Mouse (Mus musculus) forebrain, embryonic 14.5 days (tissue): ENCODE data around the gene Mitd1. TPM values are rescaled to one million over a fixed set of nuclear protein-coding genes. Genes with fewer than 3 reads are reported as not detected.

Source experiments
- ATAC-seq: fragments of 200-750 bp; cut with Nextera tagmentation; 2 replicates; pipeline ENCODE4 v1.8.0; 2017; ENCODE audit warnings: mild to moderate bottlenecking, moderate library complexity
- DNase-seq: peaks from one replicate; pipeline ENCODE4 v3.0.0-alpha.2; 2015; ENCODE audit warnings: low spot score
- H3K27ac ChIP-seq: fragments of 300-500 bp; sonication (generic); 2 replicates; pipeline ENCODE4 v1.5.1; 2014; ENCODE audit warnings: low read depth, mild to moderate bottlenecking, control low read depth, low read length, moderate library complexity
- H3K27me3 ChIP-seq: fragments of 300-500 bp; sonication (generic); replicated peaks from 2 replicates; pipeline ENCODE4 v1.6.1; 2014; ENCODE audit warnings: low read length, control low read depth, mixed read lengths; ENCODE audit not compliant: control insufficient read depth, insufficient read depth
- H3K36me3 ChIP-seq: fragments of 300-500 bp; sonication (generic); 2 replicates; pipeline ENCODE4 v1.6.1; 2014; ENCODE audit warnings: low read length, control low read depth; ENCODE audit not compliant: control insufficient read depth, insufficient read depth
- H3K4me1 ChIP-seq: fragments of 300-500 bp; sonication (generic); 2 replicates; pipeline ENCODE4 v1.6.1; 2014; ENCODE audit warnings: antibody characterized with exemption, low read length, control low read depth; ENCODE audit not compliant: control insufficient read depth, insufficient read depth
- H3K4me2 ChIP-seq: fragments of 300-500 bp; sonication (generic); 2 replicates; pipeline ENCODE4 v1.6.1; 2014; ENCODE audit warnings: mild to moderate bottlenecking, control low read depth, low read length
- H3K4me3 ChIP-seq: fragments of 300-500 bp; sonication (generic); 2 replicates; pipeline ENCODE4 v1.5.1; 2014; ENCODE audit warnings: low read depth, low read length, control low read depth
- H3K9ac ChIP-seq: fragments of 300-500 bp; sonication (generic); 2 replicates; pipeline ENCODE4 v1.6.1; 2014; ENCODE audit warnings: mild to moderate bottlenecking, low read length, control low read depth, moderate library complexity
- H3K9me3 ChIP-seq: fragments of 300-500 bp; sonication (generic); replicated peaks from 2 replicates; pipeline ENCODE4 v1.6.1; 2016; ENCODE audit warnings: low read length, control low read depth, mixed read lengths; ENCODE audit not compliant: control insufficient read depth
- WGBS: fragments of 180-500 bp; shearing (Covaris S2); extraction: QIAGEN DNeasy Blood & Tissue Kit; methylation state at CpG from one replicate; pipeline ENCODE4 v1.1.7; 2014; 5-methylcytosine and 5-hydroxymethylcytosine counted together
- polyA plus RNA-seq: library from polyadenylated mRNA; unstranded; fragments of >200 nt; fragmentation: Nextera tagmentation; extraction: Ambion mirVana; gene quantifications from 2 replicates; pipeline ENCODE4 v1.2.1, GENCODE M21; 2014

Gene Mitd1
- polyA plus RNA-seq, 1 experiment from 2014 or later = 15.3 TPM

DNA sequence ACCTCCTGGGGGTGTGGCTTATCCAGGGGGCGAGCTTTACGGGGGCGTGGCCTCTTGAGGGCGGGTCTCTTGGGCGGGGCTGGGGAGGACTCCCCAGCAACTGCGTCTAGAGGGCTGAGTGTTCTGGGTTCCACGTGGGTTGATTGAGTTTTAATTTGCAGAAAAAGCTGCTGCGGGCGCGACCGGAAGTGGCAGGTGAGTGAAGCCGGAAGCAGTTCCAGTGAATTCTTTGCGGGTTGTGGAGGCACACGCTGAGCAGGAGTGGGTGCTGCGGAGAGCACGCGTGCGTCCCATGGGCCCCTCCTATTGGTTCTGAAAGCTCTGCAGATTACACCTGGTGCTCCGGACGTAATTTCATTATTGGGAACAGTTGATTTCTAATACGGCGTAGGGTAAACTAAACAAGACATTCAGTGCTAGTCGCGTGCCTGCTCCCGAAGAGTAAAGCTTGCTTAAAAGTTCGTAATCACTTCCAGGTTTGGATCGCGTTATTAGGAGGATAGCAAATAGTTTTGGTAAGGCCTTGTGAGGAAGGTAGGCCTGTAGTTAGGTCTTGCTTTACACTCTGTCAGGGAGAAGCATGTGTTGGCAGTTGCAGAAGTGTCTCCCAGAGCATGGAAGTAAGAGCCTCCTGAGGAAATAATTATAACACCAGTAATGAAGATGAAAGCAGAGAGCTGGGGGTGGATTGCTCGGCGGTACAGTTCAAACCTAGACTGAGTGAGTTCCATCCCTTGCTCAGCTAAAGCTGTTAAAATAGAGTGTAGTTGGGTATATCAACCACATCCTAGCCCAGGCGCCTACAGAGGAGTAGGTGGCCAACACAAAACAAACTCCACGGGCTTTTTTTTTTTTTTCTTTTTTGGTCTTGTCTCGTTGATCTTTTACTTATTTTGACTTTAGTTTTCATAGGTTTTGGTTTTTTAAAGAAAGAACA lies 17.8 kb downstream of the Mitd1 start:
- H3K9me3 ChIP-seq = 0 out of 2 replicates have a peak, but pooled peaks cover 3% of the 10 kb centered on the region
- H3K4me3 ChIP-seq = peak overlapping the region; percentile 41
- peak overlapping the region; percentile 53; the same call in 1 of the 2 replicates for H3K27ac ChIP-seq
- peak overlapping the region; percentile 71 for H3K4me2 ChIP-seq
- 6% methylated on average over 33 of the region's 33 CpGs for WGBS
- peaks cover 5% of the 10 kb centered on the region; the same call in 1 of the 2 replicates for H3K4me1 ChIP-seq
- DNase-seq = peak; percentile 87
- peak overlapping the region; percentile 59 for H3K9ac ChIP-seq
- ATAC-seq = peak; percentile 92
- H3K27me3 ChIP-seq = no peaks in the 10 kb centered on the region
- peaks cover 21% of the 10 kb centered on the region for H3K36me3 ChIP-seq

DNA sequence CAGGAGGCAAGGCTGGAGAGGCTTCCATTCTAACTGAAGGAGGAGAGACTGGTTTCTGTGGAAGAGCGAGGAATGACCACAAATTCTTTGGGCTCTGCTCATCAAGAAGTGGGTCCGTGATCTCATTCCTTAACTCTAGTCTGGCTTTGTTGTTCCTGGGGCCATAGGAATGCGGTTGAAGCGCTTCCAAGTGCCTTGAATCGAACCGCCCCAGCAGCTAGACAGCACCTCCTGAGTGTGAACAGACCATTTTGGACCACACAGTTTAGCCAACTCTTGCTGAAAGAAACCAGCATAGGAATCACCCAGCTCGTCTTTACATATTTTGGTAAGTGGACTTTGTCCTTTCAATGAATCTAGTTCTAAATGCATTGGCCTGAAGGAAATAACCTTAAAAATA lies 18.5 kb downstream of the Mitd1 start, which contains the start of gene Lipt1:
Gene Lipt1, plus strand, starts transcription at position 35 of the 400 bp plus-strand sequence.
- peak within 1 kb of the TSS; percentile 71 for H3K4me2 ChIP-seq
- peak; percentile 64 for ATAC-seq
- no peaks in the 10 kb centered on the region for H3K27me3 ChIP-seq
- peak within 1 kb of the TSS; percentile 53; the same call in 1 of the 2 replicates for H3K27ac ChIP-seq
- DNase-seq = no peak
- 6% methylated on average over 7 of the region's 7 CpGs for WGBS
- H3K9me3 ChIP-seq = 0 out of 2 replicates have a peak, but pooled peaks cover 3% of the 10 kb centered on the region
- H3K9ac ChIP-seq = peak within 1 kb of the TSS; percentile 59
- peak within 1 kb of the TSS; percentile 41 for H3K4me3 ChIP-seq
- H3K36me3 ChIP-seq = peaks cover 19% of the 10 kb centered on the region
- H3K4me1 ChIP-seq = peaks cover 5% of the 10 kb centered on the region; the same call in 1 of the 2 replicates

DNA sequence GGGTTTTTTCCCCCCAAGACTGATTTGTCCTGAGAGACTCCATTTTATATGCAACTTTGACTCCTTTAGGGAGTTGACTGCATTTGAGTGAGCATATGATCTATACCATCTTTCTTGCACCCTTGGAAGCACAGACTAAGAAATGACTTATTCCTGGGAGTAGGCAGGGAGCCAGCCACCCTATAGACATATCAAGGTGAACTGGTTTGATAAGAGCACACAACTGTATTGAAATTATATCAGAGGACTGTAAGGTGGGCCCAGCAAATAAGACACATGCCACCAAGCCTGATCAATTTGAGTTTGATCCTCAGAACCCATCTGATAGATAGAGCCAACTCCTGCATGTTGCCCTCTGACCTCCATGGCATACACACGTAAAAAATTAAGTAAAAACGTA lies 20.8 kb downstream of the Mitd1 start:
- Histone ChIP-seq H3K27ac (no peak overlapping the region), H3K4me1 (peaks cover 8% of the 10 kb centered on the region; the same call in 1 of the 2 replicates), H3K36me3 (no peaks in the 10 kb centered on the region), H3K9me3 (no peaks in the 10 kb centered on the region), H3K4me3 (no peak overlapping the region), H3K4me2 (no peak overlapping the region), H3K9ac (no peak overlapping the region), H3K27me3 (no peaks in the 10 kb centered on the region)
- ATAC-seq = no peak
- no peak for DNase-seq
- WGBS = 50% methylated on average over 2 of the region's 2 CpGs

DNA sequence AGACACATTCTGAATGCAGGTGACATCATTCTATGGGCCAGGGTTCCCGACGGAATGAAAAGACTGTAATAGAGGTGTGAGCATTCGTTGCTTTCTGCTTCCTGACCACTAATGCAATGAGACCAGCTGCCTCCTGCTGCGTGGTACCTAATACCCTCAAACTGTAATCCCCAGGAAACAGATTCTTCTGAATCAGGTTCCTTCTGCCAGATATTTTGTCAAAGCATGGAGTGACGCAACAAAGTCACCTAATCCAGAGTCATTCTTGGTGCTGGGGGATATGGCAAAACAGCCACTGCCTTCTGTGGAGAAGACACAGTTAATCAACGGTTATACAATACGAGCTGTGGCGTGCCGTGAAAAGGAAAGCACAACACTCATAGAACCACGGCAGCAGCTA lies 21.6 kb downstream of the Mitd1 start:
- 59% methylated on average over 10 of the region's 10 CpGs for WGBS
- Histone ChIP-seq H3K4me3 (no peak overlapping the region), H3K27ac (no peak overlapping the region), H3K4me2 (no peak overlapping the region), H3K27me3 (no peaks in the 10 kb centered on the region), H3K4me1 (peaks cover 8% of the 10 kb centered on the region; the same call in 1 of the 2 replicates), H3K9me3 (no peaks in the 10 kb centered on the region), H3K9ac (no peak overlapping the region), H3K36me3 (no peaks in the 10 kb centered on the region)
- DNase-seq (no peak), ATAC-seq (no peak)

DNA sequence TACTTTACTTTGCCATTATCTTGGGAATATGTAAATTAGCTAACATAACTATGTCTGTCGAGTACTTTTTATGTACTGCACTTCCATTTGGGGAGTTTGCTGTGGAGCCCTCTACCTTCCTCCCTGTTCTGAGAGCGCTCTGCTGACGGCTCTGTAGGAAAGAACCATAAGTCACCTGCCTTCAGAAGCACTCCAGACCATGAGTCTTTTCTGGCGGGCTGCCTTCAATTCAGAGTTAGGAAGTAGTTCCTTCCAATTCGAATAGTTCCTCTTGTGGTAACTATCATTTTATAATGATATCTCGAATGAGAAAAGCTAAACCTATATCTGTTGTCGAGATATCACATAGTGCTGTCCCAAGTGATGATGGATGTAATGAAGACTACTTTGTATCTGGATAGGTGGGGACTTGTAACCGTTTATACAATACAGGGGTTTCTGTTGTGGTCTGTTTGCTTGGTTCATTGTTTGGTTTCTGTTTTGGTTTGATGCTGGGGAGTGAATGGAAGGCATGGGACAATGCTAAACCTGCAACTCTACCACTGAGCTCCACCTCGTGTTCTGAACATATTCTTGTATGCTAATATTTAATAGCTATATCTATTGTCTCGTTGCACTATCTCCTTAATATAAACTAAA lies 22.4 kb downstream of the Mitd1 start:
- Histone ChIP-seq H3K27ac (no peak overlapping the region), H3K4me1 (peaks cover 8% of the 10 kb centered on the region; the same call in 1 of the 2 replicates), H3K36me3 (no peaks in the 10 kb centered on the region), H3K9me3 (no peaks in the 10 kb centered on the region), H3K4me3 (no peak overlapping the region), H3K27me3 (no peaks in the 10 kb centered on the region), H3K4me2 (no peak overlapping the region), H3K9ac (no peak overlapping the region)
- ATAC-seq (no peak), DNase-seq (no peak)
- 73% methylated on average over 10 of the region's 10 CpGs for WGBS

DNA sequence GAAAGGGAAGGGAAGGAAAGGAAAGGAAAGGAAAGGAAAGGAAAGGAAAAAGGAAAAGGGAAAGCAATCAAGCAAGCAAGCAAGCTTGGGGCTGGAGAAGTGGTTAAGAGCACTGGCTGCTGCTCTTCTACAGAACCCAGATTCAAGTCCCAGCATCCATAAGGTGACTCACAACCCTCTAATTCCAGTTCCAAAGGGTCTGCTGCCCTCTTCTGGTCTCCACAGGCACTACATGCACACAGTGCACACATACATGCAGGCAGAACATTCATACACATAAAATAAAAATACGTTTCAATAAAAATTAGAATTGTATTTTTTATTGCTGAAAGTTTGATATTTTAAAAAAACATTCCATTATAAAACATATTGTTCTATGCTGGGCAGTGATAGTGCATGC lies 23.2 kb downstream of the Mitd1 start:
- H3K9ac ChIP-seq = no peak overlapping the region
- no peak overlapping the region for H3K27ac ChIP-seq
- ATAC-seq (no peak), DNase-seq (peak; percentile 22)
- H3K4me2 ChIP-seq = no peak overlapping the region
- H3K36me3 ChIP-seq = no peaks in the 10 kb centered on the region
- WGBS = 83% methylated on average over 1 of the region's 1 CpGs
- H3K4me1 ChIP-seq = peaks cover 8% of the 10 kb centered on the region; the same call in 1 of the 2 replicates
- H3K27me3 ChIP-seq = no peaks in the 10 kb centered on the region
- H3K9me3 ChIP-seq = no peaks in the 10 kb centered on the region
- H3K4me3 ChIP-seq = no peak overlapping the region

DNA sequence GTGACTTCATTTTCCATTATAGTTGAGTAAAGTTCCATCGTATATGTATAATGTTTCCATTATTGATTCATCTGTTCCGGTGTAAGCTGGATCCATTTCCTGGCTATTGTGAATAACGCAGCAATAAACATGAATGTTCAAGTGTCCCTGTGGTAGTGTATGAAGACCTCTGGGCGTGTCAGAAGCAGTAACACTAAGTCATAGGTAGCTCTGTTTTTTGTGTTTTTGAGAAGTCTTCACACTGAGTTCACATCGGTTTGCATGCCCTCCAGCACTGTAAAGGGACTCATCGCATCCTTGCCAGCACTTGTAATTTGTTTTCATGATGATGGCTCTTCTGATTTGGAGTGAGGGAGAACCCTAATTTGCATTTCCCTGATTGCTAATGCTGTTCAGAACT lies 23.9 kb downstream of the Mitd1 start, which contains the start of gene Tsga10:
Gene Tsga10, minus strand, starts transcription at position 144 of the 400 bp plus-strand sequence.
- no peaks in the 10 kb centered on the region for H3K9me3 ChIP-seq

DNA sequence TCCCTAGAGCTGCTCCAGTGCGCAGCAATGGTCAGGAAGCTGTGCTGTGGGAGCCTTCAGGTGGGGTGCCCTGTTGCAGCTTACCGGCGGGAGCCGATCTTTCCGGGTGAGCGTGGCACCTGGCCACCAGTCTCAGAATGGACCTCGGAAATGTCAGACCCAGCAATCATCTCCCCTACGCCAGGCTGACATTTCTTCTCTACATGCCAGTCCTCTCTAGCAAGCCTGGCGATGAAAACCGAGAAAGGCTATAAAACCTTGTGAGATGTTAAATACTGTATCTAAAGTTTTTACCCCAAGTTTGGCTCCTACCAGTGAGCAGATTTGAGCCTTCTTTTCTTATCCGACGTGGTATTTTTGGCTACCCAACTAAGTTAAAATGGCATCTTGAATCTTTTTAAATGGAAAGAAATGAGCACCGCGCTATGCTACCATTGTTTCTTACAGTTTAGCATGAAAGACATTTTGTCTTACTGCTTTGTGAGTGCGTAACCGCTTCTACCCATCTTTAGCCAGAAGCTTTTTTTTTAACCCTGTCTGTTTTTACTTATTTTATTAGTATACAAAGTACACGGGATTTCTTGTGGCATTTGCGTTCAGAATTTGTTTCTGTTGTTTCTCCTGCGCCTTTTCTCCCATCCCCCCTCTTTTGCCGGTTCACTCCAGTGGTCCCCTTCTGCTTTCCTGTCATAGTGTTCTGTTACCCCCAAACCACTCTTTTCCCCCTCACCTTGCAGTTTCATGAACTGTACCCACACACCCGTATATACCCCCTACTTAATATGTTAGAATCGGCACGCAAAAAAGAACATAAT lies 24.6 kb downstream of the Mitd1 start:
- H3K36me3 ChIP-seq = no peaks in the 10 kb centered on the region
- no peaks in the 10 kb centered on the region for H3K27me3 ChIP-seq
- H3K9ac ChIP-seq = peak overlapping the region; percentile 79
- ATAC-seq (no peak), DNase-seq (no peak)
- H3K4me1 ChIP-seq = peaks cover 3% of the 10 kb centered on the region; the same call in 1 of the 2 replicates
- whole genome bisulfite sequencing = 9% methylated on average over 23 of the region's 23 CpGs
- peak overlapping the region; percentile 65 for H3K4me3 ChIP-seq
- peak overlapping the region; percentile 88 for H3K27ac ChIP-seq
- no peaks in the 10 kb centered on the region for H3K9me3 ChIP-seq
- peak overlapping the region; percentile 78 for H3K4me2 ChIP-seq

More for the DNA sequence above, 23.9 kb downstream of the Mitd1 start, which contains the start of gene Tsga10:
- Histone ChIP-seq H3K36me3 (no peaks in the 10 kb centered on the region), H3K4me3 (peak within 1 kb of the TSS; percentile 65), H3K9ac (peak within 1 kb of the TSS; percentile 79), H3K27ac (peak within 1 kb of the TSS; percentile 88), H3K4me1 (peaks cover 3% of the 10 kb centered on the region; the same call in 1 of the 2 replicates), H3K27me3 (no peaks in the 10 kb centered on the region), H3K4me2 (peak within 1 kb of the TSS; percentile 78)
- WGBS = 85% methylated on average over 6 of the region's 6 CpGs
- no peak for ATAC-seq
- DNase-seq = no peak
